ENCODE assay signal across 19 mouse cellular contexts in genomic region chr9:116187181-116187731, GRCm38 (mm10). TPM values are rescaled to one million over a fixed set of nuclear protein-coding genes. Genes with fewer than 3 reads are reported as not detected.
DNase-seq lines count a peak whose midpoint lies in the region; ATAC-seq lines count a peak whose summit lies in the region.
"Had no signal": no experiment of that assay in that cellular context is flagged by ENCODE, and none has a peak within 500 bp of the region (broad histone marks: within the 10 kb centered on the region; RNA-seq: fewer than 3 reads in every experiment).

No protein-coding gene starts in this region.

- no peaks in the 10 kb centered on the region for H3K36me3 ChIP-seq in forebrain, embryonic 16.5 days (ENCODE audit: control insufficient read depth, insufficient read depth)
- H3K36me3 ChIP-seq: embryonic facial prominence, embryonic 15.5 days had no signal

- no peaks in the 10 kb centered on the region for H3K4me1 ChIP-seq in forebrain, embryonic 16.5 days (replicated peaks; ENCODE audit: control insufficient read depth, insufficient read depth, low read length)
- H3K4me1 ChIP-seq: embryonic facial prominence, embryonic 15.5 days had no signal

- intact Hi-C loops in left cerebral cortex, postnatal 25 days (cut with DNase I) = no loop called here

- H3K4me3 ChIP-seq in forebrain, embryonic 16.5 days (replicated peaks; ENCODE audit: low read length) = no peak overlapping the region
- H3K4me3 ChIP-seq: embryonic facial prominence, embryonic 15.5 days; megakaryocyte, embryonic 14.5 days had no signal

- WGBS in forebrain, embryonic 16.5 days = 84% methylated on average over 10 of the region's 10 CpGs

- no peaks in the 10 kb centered on the region for H3K9me3 ChIP-seq in forebrain, embryonic 16.5 days (ENCODE audit: control insufficient read depth, low read length)
- H3K9me3 ChIP-seq: embryonic facial prominence, embryonic 15.5 days had no signal

- DNase-seq in kidney, adult 9 months = peak; percentile 76
- no peak for DNase-seq in kidney, postnatal 4 days
- DNase-seq in T-cell, adult 2 months (ENCODE audit: low spot score) = peak; percentile 68
- DNase-seq in kidney, postnatal 36 days = peak; percentile 53 to 76
- no peak for DNase-seq in adrenal gland, postnatal 14 days
- no peak for DNase-seq in left cerebral cortex, postnatal 25 days (ENCODE audit: low spot score in 2 of 2)
- DNase-seq: adrenal gland, adult 2 months; B cell, adult 2 months; cerebellum, postnatal 36 days; gastrocnemius, postnatal 36 days; layer of hippocampus, adult 9-11 months; left cerebral cortex, postnatal 4 days; right cerebral cortex, postnatal 14 days had no signal

- ATAC-seq in megakaryocyte-erythroid progenitor cell, adult 5-6 weeks (replicated peaks; ENCODE audit: low FRiP score, low TSS enrichment, poor library complexity, severe bottlenecking) = peak; percentile 62
- ATAC-seq in forebrain, embryonic 16.5 days = no peak
- ATAC-seq: forebrain, embryonic 14.5 days had no signal

- H3K4me2 ChIP-seq in forebrain, embryonic 16.5 days (ENCODE audit: low read length) = no peak overlapping the region
- H3K4me2 ChIP-seq: embryonic facial prominence, embryonic 15.5 days; hindbrain, embryonic 14.5 days had no signal

- H3K27me3 ChIP-seq in forebrain, embryonic 16.5 days (replicated peaks; ENCODE audit: control insufficient read depth, insufficient read depth, low read length) = no peaks in the 10 kb centered on the region
- H3K27me3 ChIP-seq: embryonic facial prominence, embryonic 15.5 days had no signal

- no peak overlapping the region for H3K27ac ChIP-seq in forebrain, embryonic 16.5 days (ENCODE audit: low read length)
- H3K27ac ChIP-seq: embryonic facial prominence, embryonic 15.5 days; hindbrain, embryonic 14.5 days had no signal

- H3K9ac ChIP-seq in forebrain, embryonic 16.5 days (replicated peaks; ENCODE audit: low read depth, low read length) = no peak overlapping the region
- H3K9ac ChIP-seq: embryonic facial prominence, embryonic 15.5 days; hindbrain, embryonic 14.5 days had no signal

RNA-seq across cellular contexts. Expression of gene Tgfbr2, which starts 12.1 kb away (rescaled TPM):
- total RNA-seq in megakaryocyte-erythroid progenitor cell, adult 5-6 weeks (2014; fragmentation: Nextera tagmentation) = 5.9 and 9.5 TPM in 2 replicates
- 7.0 and 12.4 TPM in 2 replicates for total RNA-seq in megakaryocyte-erythroid progenitor cell, adult 5-6 weeks (2017)
- 62.4 and 84.4 TPM in 2 replicates for total RNA-seq in adrenal gland, postnatal 14 days (2021)
- 6.5 and 8.8 TPM in 2 replicates for polyA plus RNA-seq in forebrain, embryonic 16.5 days (2015; fragmentation: Nextera tagmentation; extraction: Ambion mirVana)
- total RNA-seq in left cerebral cortex, postnatal 25 days (2021) = 10 to 100 TPM; 13.1 to 13.8 TPM

Comparison
In these comparisons a context has a peak if more than half of its experiments do, and no peak if none do; other contexts are left out.
1. DNase-seq: peak in kidney, adult 9 months (single experiment), T-cell, adult 2 months (single experiment) and kidney, postnatal 36 days (2 of 2); none in kidney, postnatal 4 days (0 of 2), adrenal gland, postnatal 14 days (single experiment) and left cerebral cortex, postnatal 25 days (0 of 2).